Mouse (Mus musculus) heart, postnatal 0 days (tissue): Measurements from ENCODE around the gene Srf.

Experiments
- CTCF ChIP-seq: IDR thresholded peaks from 2 replicates; pipeline ENCODE4 v1.5.1; 2016; ENCODE audit warnings: antibody characterized with exemption, control low read depth, low read depth
- EP300 ChIP-seq: IDR thresholded peaks from 2 replicates; pipeline ENCODE4 v1.6.1; 2016; ENCODE audit warnings: antibody characterized with exemption, low read depth

- TF ChIP-seq EP300, result no peak
- no peak for TF ChIP-seq CTCF
These were observed 34.5 kb upstream of the Srf start for GRCm38 (mm10) chr17:46590439-46590838.
